Comparison of ENCODE assay signal across 18 mouse cellular contexts in genomic region chr2:6490870-6491269, GRCm38 (mm10).
DNase-seq lines count a peak whose midpoint lies in the region; ATAC-seq and TF ChIP-seq lines count a peak whose summit lies in the region.
"Had no signal": no experiment of that assay in that cellular context is flagged by ENCODE, and none has a peak within 500 bp of the region (broad histone marks: within the 10 kb centered on the region; RNA-seq: fewer than 3 reads in every experiment).

No protein-coding gene starts in this region.

- no peaks in the 10 kb centered on the region for H3K27me3 ChIP-seq in liver, embryonic 14.5 days (ENCODE audit: control insufficient read depth, insufficient read depth, low read length)
- H3K27me3 ChIP-seq in liver, embryonic 12.5 days (replicated peaks) = no peaks in the 10 kb centered on the region; the same call in 1 of the 2 replicates
- no peaks in the 10 kb centered on the region; the same call in none of the 2 replicates for H3K27me3 ChIP-seq in E14TG2a.4 (ENCODE audit: insufficient read depth, low read length)
- H3K27me3 ChIP-seq in forebrain, embryonic 10.5 days (ENCODE audit: poor library complexity, severe bottlenecking) = no peaks in the 10 kb centered on the region
- H3K27me3 ChIP-seq: liver, embryonic 15.5 days; midbrain, embryonic 15.5 days had no signal

- no peak for TF ChIP-seq EP300 in liver, embryonic 14.5 days (IDR thresholded peaks at IDR 0.05; ENCODE audit: low read depth)

- no peak overlapping the region for H3K9ac ChIP-seq in liver, embryonic 14.5 days (replicated peaks)
- no peak overlapping the region for H3K9ac ChIP-seq in liver, embryonic 12.5 days
- H3K9ac ChIP-seq: hindbrain, embryonic 14.5 days; liver, embryonic 15.5 days; midbrain, embryonic 15.5 days had no signal

- H3K4me3 ChIP-seq in gastrocnemius, adult 2 months = no peak overlapping the region
- H3K4me3 ChIP-seq in liver, embryonic 14.5 days (ENCODE audit: insufficient read depth in 1 of 2, low read depth in 2 of 2, low read length in 2 of 2) = no peak overlapping the region
- no peak overlapping the region for H3K4me3 ChIP-seq in liver, embryonic 12.5 days
- H3K4me3 ChIP-seq in E14TG2a.4 (replicated peaks; ENCODE audit: low read length) = no peak overlapping the region
- no peak overlapping the region for H3K4me3 ChIP-seq in forebrain, embryonic 10.5 days
- H3K4me3 ChIP-seq: liver, embryonic 15.5 days; midbrain, embryonic 15.5 days had no signal

- no peaks in the 10 kb centered on the region for H3K9me3 ChIP-seq in liver, embryonic 14.5 days (ENCODE audit: control insufficient read depth, low read length)
- no peaks in the 10 kb centered on the region for H3K9me3 ChIP-seq in liver, embryonic 12.5 days (replicated peaks)
- H3K9me3 ChIP-seq in E14TG2a.4 (ENCODE audit: low read length) = peaks cover 11% of the 10 kb centered on the region; the same call in 1 of the 2 replicates
- H3K9me3 ChIP-seq in forebrain, embryonic 10.5 days = no peaks in the 10 kb centered on the region
- H3K9me3 ChIP-seq: liver, embryonic 15.5 days; midbrain, embryonic 15.5 days had no signal

- H3K4me1 ChIP-seq in liver, embryonic 14.5 days (replicated peaks; ENCODE audit: control insufficient read depth in 2 of 2, insufficient read depth in 2 of 2, low read length in 1 of 2) = no peaks in the 10 kb centered on the region
- no peaks in the 10 kb centered on the region for H3K4me1 ChIP-seq in liver, embryonic 12.5 days
- H3K4me1 ChIP-seq in E14TG2a.4 (replicated peaks; ENCODE audit: low read depth, low read length) = no peaks in the 10 kb centered on the region
- no peaks in the 10 kb centered on the region for H3K4me1 ChIP-seq in forebrain, embryonic 10.5 days
- H3K4me1 ChIP-seq: liver, embryonic 15.5 days; midbrain, embryonic 15.5 days had no signal

- H3K36me3 ChIP-seq in liver, embryonic 14.5 days (replicated peaks; ENCODE audit: control insufficient read depth, insufficient read depth, low read depth) = no peaks in the 10 kb centered on the region
- no peaks in the 10 kb centered on the region for H3K36me3 ChIP-seq in liver, embryonic 12.5 days
- H3K36me3 ChIP-seq in E14TG2a.4 (ENCODE audit: insufficient read depth, low read length) = no peaks in the 10 kb centered on the region
- H3K36me3 ChIP-seq in forebrain, embryonic 10.5 days (replicated peaks) = no peaks in the 10 kb centered on the region
- H3K36me3 ChIP-seq: liver, embryonic 15.5 days; midbrain, embryonic 15.5 days had no signal

- H3K4me2 ChIP-seq in liver, embryonic 14.5 days (ENCODE audit: low read depth) = no peak overlapping the region
- no peak overlapping the region for H3K4me2 ChIP-seq in liver, embryonic 12.5 days
- H3K4me2 ChIP-seq: hindbrain, embryonic 14.5 days; liver, embryonic 15.5 days; midbrain, embryonic 15.5 days had no signal

- 55% methylated on average over 4 of the region's 4 CpGs for WGBS in liver, embryonic 14.5 days (ENCODE audit: insufficient replicate concordance)
- WGBS in liver, embryonic 12.5 days (ENCODE audit: insufficient replicate concordance) = 51% methylated on average over 4 of the region's 4 CpGs
- 82% methylated on average over 4 of the region's 4 CpGs for WGBS in forebrain, embryonic 10.5 days

- no peak overlapping the region for H3K27ac ChIP-seq in gastrocnemius, adult 2 months
- no peak overlapping the region for H3K27ac ChIP-seq in liver, embryonic 14.5 days
- H3K27ac ChIP-seq in liver, embryonic 12.5 days = no peak overlapping the region
- H3K27ac ChIP-seq in forebrain, embryonic 10.5 days = no peak overlapping the region
- H3K27ac ChIP-seq: hindbrain, embryonic 14.5 days; liver, embryonic 15.5 days; midbrain, embryonic 15.5 days had no signal

- intact Hi-C loops in gastrocnemius, adult 2 months (cut with DNase I) = no loop called here
- intact Hi-C loops in left cerebral cortex, postnatal 36 days (cut with DNase I) = no loop called here

- TF ChIP-seq CTCF in gastrocnemius, adult 2 months (IDR thresholded peaks at IDR 0.05) = peak; percentile 17; the same call in 1 of the 2 replicates
- peak; percentile 47 for TF ChIP-seq CTCF in liver, embryonic 14.5 days (IDR thresholded peaks at IDR 0.05; ENCODE audit: low read depth)
- peak; percentile 76 for TF ChIP-seq CTCF in E14TG2a.4 (conservative IDR thresholded peaks at IDR 0.05; ENCODE audit: low read length)

- no peak for DNase-seq in gastrocnemius, adult 2 months
- DNase-seq in gastrocnemius, postnatal 25 days = no peak
- DNase-seq in liver, embryonic 14.5 days (ENCODE audit: low read depth in 3 of 3, low spot score in 3 of 3) = no peak
- peak; percentile 28 for DNase-seq in induced T-regulatory cell, adult 2 months (ENCODE audit: low read depth)
- no peak for DNase-seq in left cerebral cortex, postnatal 36 days (ENCODE audit: low spot score in 2 of 2)
- DNase-seq in forebrain, embryonic 10.5 days (ENCODE audit: extremely low spot score, low spot score) = no peak
- DNase-seq: adrenal gland, postnatal 36 days; cerebellum, postnatal 10 days; kidney, adult 11 months; left cerebral cortex, postnatal 4 days; lung, postnatal 4 days; thymus, postnatal 36 days had no signal

- ATAC-seq in liver, embryonic 14.5 days (ENCODE audit: insufficient read depth) = no peak
- no peak for ATAC-seq in liver, embryonic 12.5 days
- ATAC-seq: activated CD4-positive, CD25-positive, alpha-beta regulatory T cell, adult 4 months; midbrain, embryonic 15.5 days had no signal

Comparison
In these comparisons a context has a peak if more than half of its experiments do, and no peak if none do; other contexts are left out.
1. CTCF ChIP-seq: peak in every context shown above with its lines; median percentile 76 in E14TG2a.4; 47 in liver, embryonic 14.5 days; 17 in gastrocnemius, adult 2 months.